Mouse (Mus musculus): ENCODE results near the gene Mbd6. TPM values are rescaled to one million over a fixed set of nuclear protein-coding genes. Genes with fewer than 3 reads are reported as not detected.

Mbd6 gene
- polyA plus RNA-seq, 1 experiment from 2014 or later = 9.8 TPM

- H3K4me3 ChIP-seq (ENCODE audit: low read depth, low read length) = no peak overlapping the region
- no peaks in the 10 kb centered on the region for H3K9me3 ChIP-seq (replicated peaks; ENCODE audit: control insufficient read depth, low read length)
- DNase-seq (ENCODE audit: low spot score) = no peak
- no peak overlapping the region for H3K27ac ChIP-seq (replicated peaks; ENCODE audit: low read depth, low read length)
- peaks cover 5% of the 10 kb centered on the region for H3K4me1 ChIP-seq (ENCODE audit: control insufficient read depth, insufficient read depth, low read length)
- H3K9ac ChIP-seq (replicated peaks; ENCODE audit: low read length) = peak overlapping the region; percentile 28; the same call in 1 of the 2 replicates
- 73% methylated on average over 11 of the region's 11 CpGs for WGBS
- H3K36me3 ChIP-seq (replicated peaks; ENCODE audit: control insufficient read depth, insufficient read depth, low read depth, low read length) = peaks cover 17% of the 10 kb centered on the region
- ATAC-seq (replicated peaks; ENCODE audit: insufficient number of reproducible peaks, low FRiP score, low TSS enrichment, low read depth) = no peak
- no peak overlapping the region for H3K4me2 ChIP-seq (ENCODE audit: low read depth, low read length)
- H3K27me3 ChIP-seq (ENCODE audit: control insufficient read depth, insufficient read depth, low read length) = no peaks in the 10 kb centered on the region
Measured at GRCm38 (mm10) chr10:127284724-127285500, 3.9 kb downstream of the Mbd6 start.

- no peak overlapping the region for H3K9ac ChIP-seq (replicated peaks; ENCODE audit: low read length)
- no peaks in the 10 kb centered on the region for H3K9me3 ChIP-seq (replicated peaks; ENCODE audit: control insufficient read depth, low read length)
- no peak overlapping the region for H3K27ac ChIP-seq (replicated peaks; ENCODE audit: low read depth, low read length)
- H3K4me3 ChIP-seq (ENCODE audit: low read depth, low read length) = no peak overlapping the region
- 96% methylated on average over 7 of the region's 7 CpGs for WGBS
- peaks cover 19% of the 10 kb centered on the region for H3K36me3 ChIP-seq (replicated peaks; ENCODE audit: control insufficient read depth, insufficient read depth, low read depth, low read length)
- no peak overlapping the region for H3K4me2 ChIP-seq (ENCODE audit: low read depth, low read length)
- ATAC-seq (replicated peaks; ENCODE audit: insufficient number of reproducible peaks, low FRiP score, low TSS enrichment, low read depth) (no peak), DNase-seq (ENCODE audit: low spot score) (no peak)
- no peaks in the 10 kb centered on the region for H3K27me3 ChIP-seq (ENCODE audit: control insufficient read depth, insufficient read depth, low read length)
- peaks cover 5% of the 10 kb centered on the region for H3K4me1 ChIP-seq (ENCODE audit: control insufficient read depth, insufficient read depth, low read length)
Measured at GRCm38 (mm10) chr10:127284105-127284622, 4.7 kb downstream of the Mbd6 start.

- H3K27me3 ChIP-seq (ENCODE audit: control insufficient read depth, insufficient read depth, low read length) = no peaks in the 10 kb centered on the region
- H3K36me3 ChIP-seq (replicated peaks; ENCODE audit: control insufficient read depth, insufficient read depth, low read depth, low read length) = peaks cover 25% of the 10 kb centered on the region
- H3K9me3 ChIP-seq (replicated peaks; ENCODE audit: control insufficient read depth, low read length) = no peaks in the 10 kb centered on the region
- H3K4me2 ChIP-seq (ENCODE audit: low read depth, low read length) = no peak overlapping the region
- WGBS = 82% methylated on average over 13 of the region's 13 CpGs
- H3K9ac ChIP-seq (replicated peaks; ENCODE audit: low read length) = no peak overlapping the region
- ATAC-seq (replicated peaks; ENCODE audit: insufficient number of reproducible peaks, low FRiP score, low TSS enrichment, low read depth) = no peak
- DNase-seq (ENCODE audit: low spot score) = no peak
- no peak overlapping the region for H3K4me3 ChIP-seq (ENCODE audit: low read depth, low read length)
- H3K4me1 ChIP-seq (ENCODE audit: control insufficient read depth, insufficient read depth, low read length) = peaks cover 3% of the 10 kb centered on the region
- H3K27ac ChIP-seq (replicated peaks; ENCODE audit: low read depth, low read length) = no peak overlapping the region
Measured at GRCm38 (mm10) chr10:127282620-127283215, 6.1 kb downstream of the Mbd6 start.

- Histone ChIP-seq H3K36me3 (replicated peaks; ENCODE audit: control insufficient read depth, insufficient read depth, low read depth, low read length) (peaks cover 36% of the 10 kb centered on the region), H3K27ac (replicated peaks; ENCODE audit: low read depth, low read length) (no peak overlapping the region), H3K4me1 (ENCODE audit: control insufficient read depth, insufficient read depth, low read length) (no peaks in the 10 kb centered on the region), H3K4me2 (ENCODE audit: low read depth, low read length) (no peak overlapping the region), H3K27me3 (ENCODE audit: control insufficient read depth, insufficient read depth, low read length) (no peaks in the 10 kb centered on the region), H3K9me3 (replicated peaks; ENCODE audit: control insufficient read depth, low read length) (no peaks in the 10 kb centered on the region), H3K4me3 (ENCODE audit: low read depth, low read length) (no peak overlapping the region), H3K9ac (replicated peaks; ENCODE audit: low read length) (no peak overlapping the region)
- no peak for DNase-seq (ENCODE audit: low spot score)
- 89% methylated on average over 8 of the region's 8 CpGs for WGBS
- ATAC-seq (replicated peaks; ENCODE audit: insufficient number of reproducible peaks, low FRiP score, low TSS enrichment, low read depth) = no peak
Measured at GRCm38 (mm10) chr10:127281316-127281715, 7.5 kb downstream of the Mbd6 start.

GRCm38 (mm10) chr10:127279730-127280129 is 9.1 kb downstream of the Mbd6 start:
- ATAC-seq (replicated peaks; ENCODE audit: insufficient number of reproducible peaks, low FRiP score, low TSS enrichment, low read depth) = no peak
- Histone ChIP-seq H3K27me3 (ENCODE audit: control insufficient read depth, insufficient read depth, low read length) (no peaks in the 10 kb centered on the region), H3K27ac (replicated peaks; ENCODE audit: low read depth, low read length) (no peak overlapping the region), H3K4me1 (ENCODE audit: control insufficient read depth, insufficient read depth, low read length) (no peaks in the 10 kb centered on the region), H3K4me3 (ENCODE audit: low read depth, low read length) (no peak overlapping the region), H3K4me2 (ENCODE audit: low read depth, low read length) (no peak overlapping the region), H3K9me3 (replicated peaks; ENCODE audit: control insufficient read depth, low read length) (no peaks in the 10 kb centered on the region), H3K9ac (replicated peaks; ENCODE audit: low read length) (no peak overlapping the region), H3K36me3 (replicated peaks; ENCODE audit: control insufficient read depth, insufficient read depth, low read depth, low read length) (peaks cover 29% of the 10 kb centered on the region)
- no peak for DNase-seq (ENCODE audit: low spot score)
- 93% methylated on average over 2 of the region's 2 CpGs for WGBS

GRCm38 (mm10) chr10:127274261-127275022 is 14.4 kb downstream of the Mbd6 start:
- no peak overlapping the region for H3K4me2 ChIP-seq (ENCODE audit: low read depth, low read length)
- no peak for ATAC-seq (replicated peaks; ENCODE audit: insufficient number of reproducible peaks, low FRiP score, low TSS enrichment, low read depth)
- H3K9me3 ChIP-seq (replicated peaks; ENCODE audit: control insufficient read depth, low read length) = no peaks in the 10 kb centered on the region
- no peaks in the 10 kb centered on the region for H3K4me1 ChIP-seq (ENCODE audit: control insufficient read depth, insufficient read depth, low read length)
- 89% methylated on average over 11 of the region's 11 CpGs for WGBS
- H3K9ac ChIP-seq (replicated peaks; ENCODE audit: low read length) = no peak overlapping the region; the same call in 1 of the 2 replicates
- no peak overlapping the region for H3K4me3 ChIP-seq (ENCODE audit: low read depth, low read length)
- DNase-seq (ENCODE audit: low spot score) = no peak
- H3K27ac ChIP-seq (replicated peaks; ENCODE audit: low read depth, low read length) = no peak overlapping the region
- H3K27me3 ChIP-seq (ENCODE audit: control insufficient read depth, insufficient read depth, low read length) = no peaks in the 10 kb centered on the region
- H3K36me3 ChIP-seq (replicated peaks; ENCODE audit: control insufficient read depth, insufficient read depth, low read depth, low read length) = peaks cover 19% of the 10 kb centered on the region

- H3K4me3 ChIP-seq (ENCODE audit: low read depth, low read length) = no peak overlapping the region
- ATAC-seq (replicated peaks; ENCODE audit: insufficient number of reproducible peaks, low FRiP score, low TSS enrichment, low read depth) (no peak), DNase-seq (ENCODE audit: low spot score) (no peak)
- H3K27ac ChIP-seq (replicated peaks; ENCODE audit: low read depth, low read length) = no peak overlapping the region
- 92% methylated on average over 5 of the region's 5 CpGs for WGBS
- no peak overlapping the region for H3K4me2 ChIP-seq (ENCODE audit: low read depth, low read length)
- no peaks in the 10 kb centered on the region for H3K9me3 ChIP-seq (replicated peaks; ENCODE audit: control insufficient read depth, low read length)
- no peak overlapping the region for H3K9ac ChIP-seq (replicated peaks; ENCODE audit: low read length)
- peaks cover 8% of the 10 kb centered on the region for H3K36me3 ChIP-seq (replicated peaks; ENCODE audit: control insufficient read depth, insufficient read depth, low read depth, low read length)
- H3K27me3 ChIP-seq (ENCODE audit: control insufficient read depth, insufficient read depth, low read length) = no peaks in the 10 kb centered on the region
- H3K4me1 ChIP-seq (ENCODE audit: control insufficient read depth, insufficient read depth, low read length) = no peaks in the 10 kb centered on the region
Measured at GRCm38 (mm10) chr10:127272371-127272770, 16.4 kb downstream of the Mbd6 start.

Data from embryonic facial prominence, embryonic 11.5 days (tissue).